Mouse (Mus musculus) ES-Bruce4 (cell line): ENCODE data around the gene Tmprss9.

Experiments used
- CTCF ChIP-seq: IDR thresholded peaks from one replicate; pipeline ENCODE4 v1.8.1; 2011; ENCODE audit warnings: low read depth, low read length
- POLR2A ChIP-seq: IDR thresholded peaks from one replicate; pipeline ENCODE4 v1.8.1; 2011; ENCODE audit warnings: low read length; ENCODE audit not compliant: insufficient read depth

- no peak for TF ChIP-seq CTCF
- TF ChIP-seq POLR2A, result no peak
Observed at GRCm38 (mm10) chr10:80895100-80895499, 23.5 kb downstream of the Tmprss9 start.
